Mouse (Mus musculus) embryo, embryonic 10 days (tissue): Measurements from ENCODE around the gene Metrnl.

Experiments
- DNase-seq: peaks from one replicate; pipeline ENCODE4 v3.0.0-alpha.2; 2015; ENCODE audit warnings: low spot score

The Metrnl gene

GRCm38 (mm10) chr11:121685491-121686001 is 15.8 kb upstream of the Metrnl start:
- no peak for DNase-seq

GRCm38 (mm10) chr11:121686091-121686490 is 15.3 kb upstream of the Metrnl start:
- DNase-seq, result no peak

- no peak for DNase-seq
Observed at GRCm38 (mm10) chr11:121686674-121687073, 14.7 kb upstream of the Metrnl start.

- no peak for DNase-seq
Observed at GRCm38 (mm10) chr11:121688024-121688423, 13.3 kb upstream of the Metrnl start.

- no peak for DNase-seq
Observed at GRCm38 (mm10) chr11:121695304-121696064, 5.9 kb upstream of the Metrnl start.

- DNase-seq, result no peak
Observed at GRCm38 (mm10) chr11:121697271-121697670, 4.1 kb upstream of the Metrnl start.

- DNase-seq, result no peak
Observed at GRCm38 (mm10) chr11:121698381-121698955, 2.9 kb upstream of the Metrnl start.

- DNase-seq, result peak; percentile 88
Observed at GRCm38 (mm10) chr11:121702111-121702894, 959 bp downstream of the Metrnl start.

- peak; percentile 58 for DNase-seq
Observed at GRCm38 (mm10) chr11:121702895-121703618, 1.7 kb downstream of the Metrnl start.

- DNase-seq, result no peak
Observed at GRCm38 (mm10) chr11:121703619-121704215, 2.4 kb downstream of the Metrnl start.

- peak; percentile 11 for DNase-seq
Observed at GRCm38 (mm10) chr11:121706521-121707005, 5.2 kb downstream of the Metrnl start.

GRCm38 (mm10) chr11:121709278-121709677 is 7.9 kb downstream of the Metrnl start:
- no peak for DNase-seq

GRCm38 (mm10) chr11:121710245-121710644 is 8.9 kb downstream of the Metrnl start:
- no peak for DNase-seq

GRCm38 (mm10) chr11:121712987-121713386 is 11.6 kb downstream of the Metrnl start:
- no peak for DNase-seq

GRCm38 (mm10) chr11:121713569-121713968 is 12.2 kb downstream of the Metrnl start:
- no peak for DNase-seq

- DNase-seq, result no peak
Observed at GRCm38 (mm10) chr11:121714745-121715485, 13.6 kb downstream of the Metrnl start.

- DNase-seq, result peak; percentile 13
Observed at GRCm38 (mm10) chr11:121717724-121718123, 16.4 kb downstream of the Metrnl start.

GRCm38 (mm10) chr11:121720752-121721151 is 19.4 kb downstream of the Metrnl start:
- DNase-seq, result no peak

GRCm38 (mm10) chr11:121722434-121722833 is 21.1 kb downstream of the Metrnl start:
- DNase-seq, result no peak

- no peak for DNase-seq
Observed at GRCm38 (mm10) chr11:121726625-121727024, 25.3 kb downstream of the Metrnl start.

- DNase-seq, result no peak
Observed at GRCm38 (mm10) chr11:121734184-121734583, 32.8 kb downstream of the Metrnl start.
